Mouse (Mus musculus): ENCODE results near the gene Lst1. TPM values are rescaled to one million over a fixed set of nuclear protein-coding genes. Genes with fewer than 3 reads are reported as not detected.

Gene Lst1
- total RNA-seq, 2 experiments from 2014 or later = 2.7 to 5.3 TPM

DNA sequence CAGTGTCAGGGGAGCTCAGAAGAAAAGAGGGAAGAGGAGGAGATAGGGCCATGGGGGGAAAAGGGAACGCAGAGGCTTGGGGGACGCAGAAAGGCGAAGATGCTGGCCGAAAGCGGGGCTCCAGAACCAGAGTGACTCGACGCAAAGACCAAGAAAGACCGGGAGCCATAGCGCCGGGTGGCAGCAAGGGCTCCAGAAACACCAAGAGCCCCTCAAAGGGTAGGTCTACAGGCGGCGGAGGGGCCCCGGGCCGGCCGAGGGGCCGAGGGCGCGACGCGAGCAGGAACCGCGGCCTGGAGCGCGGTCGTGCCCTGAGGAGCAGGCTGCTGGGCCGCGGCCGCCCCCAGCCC, 24.0 kb downstream of the Lst1 start:
- DNase-seq (ENCODE audit: low spot score) = no peak
- intact Hi-C loops (cut with DNase I) = loop anchor here (5.0 to 10.0 kb wide), 2 partner anchors 42 to 959 kb away; partner anchors contain the start of genes Csnk2b, Gpank1 and Tap2

DNA sequence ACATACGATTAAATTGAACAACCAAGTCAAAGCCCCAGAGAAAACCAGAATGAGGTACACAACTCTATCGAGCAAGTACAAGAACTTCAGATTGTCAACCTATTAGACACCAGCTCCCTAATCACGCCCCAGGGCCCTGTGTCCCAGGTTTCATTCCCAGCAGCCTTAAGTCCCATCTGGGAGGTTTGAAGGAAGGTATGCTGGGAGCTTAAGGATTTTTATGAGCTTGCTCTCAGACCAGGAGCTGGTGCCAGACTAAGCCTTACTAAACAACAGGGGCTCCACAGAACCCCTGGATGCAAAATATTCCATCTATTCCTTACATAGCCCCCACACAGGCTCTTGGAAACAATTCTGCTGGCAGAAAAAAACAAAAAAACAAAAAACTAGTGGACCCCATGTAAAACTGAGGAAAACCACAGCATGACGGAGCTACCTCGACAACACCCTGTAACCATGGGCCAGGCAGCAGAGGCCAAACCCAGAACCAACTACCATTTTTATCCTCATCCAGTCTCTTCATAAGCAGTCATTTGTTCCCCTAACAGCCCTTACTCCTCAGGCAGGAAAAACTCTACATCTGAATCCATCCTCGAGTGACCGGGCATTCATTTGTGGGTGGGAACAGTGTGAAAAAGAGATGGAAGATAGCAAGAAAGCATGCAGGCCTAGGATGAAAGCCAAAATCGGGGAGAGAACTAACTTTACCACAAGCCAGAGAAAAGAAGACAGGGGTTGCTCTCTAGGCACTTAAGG, 24.7 kb downstream of the Lst1 start:
- intact Hi-C loops (cut with DNase I) = loop anchor here (2.0 to 10.0 kb wide), 3 partner anchors 25 to 959 kb away; partner anchors contain the start of genes Csnk2b, Gpank1 and Tap2
- DNase-seq (ENCODE audit: low spot score) = no peak

DNA sequence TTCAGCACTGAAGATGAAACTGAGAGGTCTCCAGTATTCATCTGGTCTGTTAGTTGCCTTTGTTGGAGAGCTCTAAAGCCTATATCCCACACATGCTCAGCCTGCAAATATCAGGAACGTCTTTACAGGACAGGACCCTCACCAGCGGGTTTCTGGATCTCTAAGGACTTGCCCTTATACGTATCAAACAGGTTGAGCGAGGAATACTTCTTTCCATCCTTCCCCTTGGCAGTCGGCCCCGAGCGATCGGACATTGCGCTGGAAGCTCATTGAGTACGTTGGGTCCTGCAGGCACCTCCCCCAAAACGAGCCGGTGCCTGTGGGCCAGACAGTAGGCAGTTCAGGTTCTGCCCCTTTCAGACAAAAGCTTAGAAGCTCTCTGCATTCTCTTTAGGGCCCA, 25.5 kb downstream of the Lst1 start:
- no peak for DNase-seq (ENCODE audit: low spot score)
- intact Hi-C loops (cut with DNase I) = loop anchor here (2.0 to 10.0 kb wide), 3 partner anchors 24 to 958 kb away; partner anchors contain the start of genes Csnk2b, Gpank1 and Tap2

GRCm38 (mm10) chr17:35162121-35162520, 26.1 kb downstream of the Lst1 start:
- DNase-seq (ENCODE audit: low spot score) = no peak
- intact Hi-C loops (cut with DNase I) = loop anchor here (2.0 to 10.0 kb wide), 3 partner anchors 23 to 957 kb away; partner anchors contain the start of genes Csnk2b, Gpank1 and Tap2

DNA sequence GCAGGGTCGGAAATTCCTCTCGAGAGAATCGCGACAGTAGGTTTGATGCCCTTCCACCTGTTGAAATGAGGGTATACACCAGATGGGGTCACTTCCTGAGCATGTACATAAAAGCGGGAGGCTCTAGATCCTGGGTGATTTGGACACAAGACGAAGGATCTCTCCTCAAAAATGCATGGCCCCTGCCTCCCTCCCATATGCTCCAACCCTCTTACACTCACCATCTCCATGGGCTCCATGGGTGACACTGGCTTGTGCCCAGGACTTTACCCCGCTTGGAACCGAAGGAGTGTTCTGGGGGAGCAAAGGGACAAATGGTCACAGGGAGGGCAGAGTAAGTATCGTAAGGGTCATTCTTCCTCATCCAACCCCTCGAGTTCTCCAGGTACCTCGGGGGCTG, 26.8 kb downstream of the Lst1 start:
- intact Hi-C loops (cut with DNase I) = loop anchor here (5.0 to 10.0 kb wide), 2 partner anchors 39 to 957 kb away; partner anchors contain the start of genes Csnk2b, Gpank1 and Tap2
- no peak for DNase-seq (ENCODE audit: low spot score)

DNA sequence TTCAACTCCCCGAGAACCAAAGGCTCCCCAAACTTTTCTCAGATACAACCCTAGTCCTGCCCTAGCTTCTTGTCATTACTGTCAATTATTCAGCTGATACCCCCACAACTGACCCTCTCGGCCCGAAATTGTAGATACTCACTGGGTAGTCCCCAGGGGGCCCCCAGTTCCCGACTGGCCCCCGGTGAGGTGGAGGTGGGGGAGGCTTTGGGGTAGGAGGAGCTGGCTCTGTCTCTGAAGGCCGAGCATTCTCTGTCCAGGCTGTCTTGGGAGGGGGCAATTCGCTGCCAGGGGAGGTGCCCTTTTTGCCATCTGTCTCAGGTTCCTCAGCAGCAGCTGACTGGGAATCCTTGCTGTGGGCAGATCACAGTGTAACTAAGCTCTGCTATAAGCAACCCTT, 28.6 kb downstream of the Lst1 start:
- DNase-seq (ENCODE audit: low spot score) = no peak
- intact Hi-C loops (cut with DNase I) = loop anchor here (5.0 to 10.0 kb wide), 2 partner anchors 37 to 955 kb away; partner anchors contain the start of genes Csnk2b, Gpank1 and Tap2

DNA sequence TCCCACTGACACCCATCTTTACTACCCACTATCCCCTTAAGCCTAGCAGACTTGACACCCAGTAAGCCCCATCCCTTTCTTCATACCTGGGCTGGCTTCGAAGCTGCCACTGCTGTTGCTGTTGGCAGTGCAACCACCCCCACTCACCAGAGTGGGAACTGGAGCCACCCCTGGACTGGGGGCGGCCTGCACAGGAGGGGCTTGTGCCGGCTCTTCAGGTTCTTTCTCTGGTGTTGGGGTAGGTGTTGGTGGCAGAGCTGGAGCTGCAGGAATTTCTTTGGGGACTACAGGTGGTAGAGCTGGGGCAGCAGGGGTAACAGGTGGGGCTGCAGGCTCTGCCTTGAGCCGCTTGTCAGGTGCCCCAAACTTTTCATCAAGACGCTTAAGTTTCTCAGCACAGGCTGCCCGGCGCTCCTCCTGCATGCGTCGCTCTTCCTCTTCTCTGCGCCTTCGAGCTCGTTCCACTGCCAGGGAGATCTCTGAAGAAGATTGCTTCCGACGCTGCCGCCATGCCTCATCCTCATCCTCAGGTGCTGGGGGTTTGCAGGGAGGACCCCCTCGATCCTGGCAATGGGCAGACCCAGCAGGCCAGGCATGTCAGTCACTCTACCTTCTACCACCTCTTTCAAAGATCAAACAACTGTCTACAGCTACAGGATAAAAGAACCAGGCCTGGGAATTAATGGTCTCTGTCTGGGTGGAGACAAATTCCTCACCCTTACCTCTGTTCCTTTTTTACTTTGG, 29.2 kb downstream of the Lst1 start:
- intact Hi-C loops (cut with DNase I) = no loop called here
- DNase-seq (ENCODE audit: low spot score) = no peak

- no peak for DNase-seq (ENCODE audit: low spot score)
- intact Hi-C loops (cut with DNase I) = no loop called here
Measured at GRCm38 (mm10) chr17:35157661-35158175, 30.5 kb downstream of the Lst1 start.

- no peak for DNase-seq (ENCODE audit: low spot score)
- intact Hi-C loops (cut with DNase I) = no loop called here
Measured at GRCm38 (mm10) chr17:35157254-35157653, 31.0 kb downstream of the Lst1 start.

GRCm38 (mm10) chr17:35156461-35157200, 31.6 kb downstream of the Lst1 start:
- intact Hi-C loops (cut with DNase I) = no loop called here

GRCm38 (mm10) chr17:35155451-35155850, 32.8 kb downstream of the Lst1 start:
- intact Hi-C loops (cut with DNase I) = no loop called here
- no peak for DNase-seq (ENCODE audit: low spot score)

More at GRCm38 (mm10) chr17:35156461-35157200, 31.6 kb downstream of the Lst1 start:
- no peak for DNase-seq (ENCODE audit: low spot score)

- intact Hi-C loops (cut with DNase I) = no loop called here
- DNase-seq (ENCODE audit: low spot score) = no peak
Measured at GRCm38 (mm10) chr17:35154616-35155015, 33.6 kb downstream of the Lst1 start.

DNA sequence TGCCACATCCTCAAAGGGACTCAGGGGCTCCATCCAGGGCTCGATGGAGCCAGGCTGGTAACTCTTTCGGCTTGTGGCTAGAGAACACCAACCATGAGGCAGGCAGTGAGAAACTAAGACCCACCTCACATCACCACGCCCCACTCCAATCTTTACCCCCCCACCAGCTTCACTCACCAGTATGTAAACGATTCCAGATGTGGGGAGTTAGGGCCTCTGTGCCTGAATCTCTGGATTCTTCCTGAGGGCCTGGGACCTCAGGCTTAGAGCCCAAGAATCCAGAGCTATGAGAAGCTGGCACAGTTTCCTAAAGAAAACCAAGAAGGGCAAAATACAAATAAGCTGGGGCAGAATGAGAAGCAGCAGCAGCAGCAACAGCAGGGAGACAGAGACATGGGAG, 34.3 kb downstream of the Lst1 start:
- intact Hi-C loops (cut with DNase I) = no loop called here
- no peak for DNase-seq (ENCODE audit: low spot score)

- intact Hi-C loops (cut with DNase I) = no loop called here
- no peak for DNase-seq (ENCODE audit: low spot score)
Measured at GRCm38 (mm10) chr17:35153077-35153476, 35.2 kb downstream of the Lst1 start.

GRCm38 (mm10) chr17:35152121-35152520, 36.1 kb downstream of the Lst1 start:
- intact Hi-C loops (cut with DNase I) = no loop called here

GRCm38 (mm10) chr17:35147922-35148639, 40.2 kb downstream of the Lst1 start:
- intact Hi-C loops (cut with DNase I) = no loop called here
- no peak for DNase-seq (ENCODE audit: low spot score)

More at GRCm38 (mm10) chr17:35152121-35152520, 36.1 kb downstream of the Lst1 start:
- no peak for DNase-seq (ENCODE audit: low spot score)

DNA sequence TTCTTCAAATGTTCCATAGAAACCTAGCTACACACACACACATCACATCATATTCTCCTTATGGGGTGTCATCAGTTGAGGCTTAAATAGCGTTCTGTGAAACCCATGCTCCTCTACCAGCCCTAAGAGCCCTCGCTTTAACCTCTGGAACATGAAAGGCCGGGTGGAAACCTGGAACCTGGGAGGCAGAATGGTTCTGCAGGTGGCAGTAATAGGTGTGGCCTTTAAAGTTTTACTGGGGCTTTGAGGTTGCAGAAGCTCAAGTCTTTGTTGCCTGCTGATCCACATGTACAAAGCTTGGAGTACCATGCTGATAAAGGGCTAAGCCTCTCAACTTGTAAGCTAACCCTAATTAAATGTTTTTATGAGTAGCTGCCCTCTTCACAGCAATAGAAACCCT, 40.9 kb downstream of the Lst1 start:
- no peak for DNase-seq (ENCODE audit: low spot score)
- intact Hi-C loops (cut with DNase I) = no loop called here

DNA sequence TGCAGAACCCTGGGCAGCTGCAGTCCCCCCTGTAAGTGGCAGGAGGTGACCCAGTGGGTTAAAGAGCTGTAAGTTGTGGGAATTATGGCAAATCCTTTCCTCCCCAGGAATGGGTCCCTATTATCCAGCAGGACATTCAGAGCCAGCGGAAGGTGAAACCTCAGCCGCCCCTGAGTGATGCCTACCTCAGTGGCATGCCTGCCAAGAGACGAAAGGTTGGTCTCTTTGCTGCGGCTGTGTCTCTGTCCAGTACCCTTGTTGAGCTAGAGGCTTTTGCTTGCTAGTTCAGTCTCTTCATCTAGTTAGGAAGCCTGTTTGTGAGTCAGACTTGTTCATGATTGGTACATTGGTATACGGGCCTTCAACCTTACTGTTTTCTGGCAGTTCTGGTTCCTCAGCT, 42.1 kb downstream of the Lst1 start:
- intact Hi-C loops (cut with DNase I) = no loop called here
- no peak for DNase-seq (ENCODE audit: low spot score)

DNA sequence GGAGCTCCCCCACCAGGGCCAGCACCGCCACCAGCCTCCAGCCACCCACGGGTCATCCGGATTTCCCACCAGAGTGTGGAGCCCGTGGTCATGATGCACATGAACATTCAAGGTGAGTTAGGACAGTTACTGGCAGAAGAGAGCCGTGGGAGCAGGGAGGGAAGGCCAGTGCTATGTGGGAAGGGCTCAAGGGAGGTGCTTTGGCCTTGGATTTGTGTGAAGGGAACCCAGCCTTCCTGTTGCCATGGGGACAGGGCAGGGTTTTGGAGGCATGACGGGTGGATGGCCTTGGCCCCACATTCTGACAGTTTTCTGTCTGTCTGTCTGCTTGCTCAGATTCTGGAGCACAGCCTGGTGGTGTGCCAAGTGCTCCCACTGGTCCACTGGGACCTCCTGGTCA, 46.3 kb downstream of the Lst1 start:
- intact Hi-C loops (cut with DNase I) = no loop called here
- DNase-seq (ENCODE audit: low spot score) = no peak
